Mouse (Mus musculus) myocyte (in vitro differentiated cells): ENCODE measurements around the gene Slc22a12.

ENCODE experiments used
- CEBPB ChIP-seq: IDR thresholded peaks from 2 replicates; pipeline ENCODE4 v1.6.1; 2011; ENCODE audit warnings: mild to moderate bottlenecking, moderate library complexity; ENCODE audit not compliant: poor library complexity, insufficient read depth, severe bottlenecking
- E2F4 ChIP-seq: IDR thresholded peaks from one replicate; pipeline ENCODE4 v1.6.1; 2011; ENCODE audit warnings: mild to moderate bottlenecking, control low read depth, moderate library complexity; ENCODE audit not compliant: insufficient read depth
- MAX ChIP-seq: IDR thresholded peaks from one replicate; pipeline ENCODE4 v1.6.1; 2011; ENCODE audit warnings: low read depth, mild to moderate bottlenecking, control low read depth
- MYOD1 ChIP-seq, 3 experiments: IDR thresholded peaks; one replicate each; pipeline ENCODE4 v1.6.1; 2011; ENCODE audit warnings: control low read depth in 2 of 3, low read depth in 2 of 3, mild to moderate bottlenecking in 2 of 3, moderate library complexity in 1 of 3; ENCODE audit not compliant: insufficient read length in 2 of 3, control insufficient read depth in 1 of 3
- MYOG ChIP-seq, 3 experiments: IDR thresholded peaks; one replicate each; pipeline ENCODE4 v1.6.1; 2011; ENCODE audit warnings: control low read depth in 2 of 3, low read depth in 2 of 3, mild to moderate bottlenecking in 2 of 3; ENCODE audit not compliant: insufficient read length in 2 of 3, control insufficient read depth in 1 of 3, insufficient read depth in 1 of 3
- POLR2A ChIP-seq: IDR thresholded peaks from one replicate; pipeline ENCODE4 v1.6.1; 2011; ENCODE audit warnings: low read depth, mild to moderate bottlenecking, control low read depth, moderate library complexity; ENCODE audit not compliant: insufficient read length
- POLR2AphosphoS2 ChIP-seq: IDR thresholded peaks from one replicate; pipeline ENCODE4 v1.6.1; 2011; ENCODE audit warnings: low read depth, control low read depth; ENCODE audit not compliant: insufficient read length
- SRF ChIP-seq: IDR thresholded peaks from one replicate; pipeline ENCODE4 v1.6.1; 2011; ENCODE audit warnings: low read depth; ENCODE audit not compliant: control insufficient read depth, insufficient read length
- TCF3 ChIP-seq: IDR thresholded peaks from one replicate; pipeline ENCODE4 v1.6.1; 2011; ENCODE audit warnings: low read depth, control low read depth; ENCODE audit not compliant: insufficient read length
- USF1 ChIP-seq: IDR thresholded peaks from one replicate; pipeline ENCODE4 v1.6.1; 2011; ENCODE audit warnings: low read depth, mild to moderate bottlenecking, control low read depth, moderate library complexity

- TF ChIP-seq POLR2A (no peak), CEBPB (no peak), E2F4 (no peak), MAX (no peak), SRF (no peak), POLR2AphosphoS2 (no peak), USF1 (no peak), MYOD1 (IDR thresholded peaks at IDR 0.05; ENCODE audit: control insufficient read depth in 1 of 3, insufficient read length in 2 of 3, low read depth in 2 of 3) (no peak), TCF3 (no peak), MYOG (IDR thresholded peaks at IDR 0.05; ENCODE audit: control insufficient read depth in 1 of 3, insufficient read depth in 1 of 3, insufficient read length in 2 of 3, low read depth in 2 of 3) (no peak)
Measured at GRCm38 (mm10) chr19:6533290-6534117, 9.3 kb downstream of the Slc22a12 start.
